Mouse (Mus musculus): ENCODE data around the gene Epha4. TPM values are rescaled to one million over a fixed set of nuclear protein-coding genes. Genes with fewer than 3 reads are reported as not detected.

The Epha4 gene
- polyA plus RNA-seq, 1 experiment from 2014 or later, result 6.9 TPM

GRCm38 (mm10) chr1:77412871-77413669 is 101.8 kb downstream of the Epha4 start:
- H3K36me3 ChIP-seq, result no peaks in the 10 kb centered on the region
- WGBS, result 50% methylated on average over 9 of the region's 9 CpGs
- ATAC-seq (replicated peaks; ENCODE audit: insufficient number of reproducible peaks, insufficient read depth, low FRiP score, low read depth), result no peak

GRCm38 (mm10) chr1:77412285-77412684 is 102.6 kb downstream of the Epha4 start:
- no peak overlapping the region for H3K27ac ChIP-seq
- no peak overlapping the region for H3K4me3 ChIP-seq
- WGBS, result 52% methylated on average over 13 of the region's 13 CpGs
- no peak overlapping the region for H3K9ac ChIP-seq
- H3K36me3 ChIP-seq, result no peaks in the 10 kb centered on the region
- peaks cover 6% of the 10 kb centered on the region; the same call in 1 of the 2 replicates for H3K4me1 ChIP-seq (replicated peaks)
- no peaks in the 10 kb centered on the region for H3K9me3 ChIP-seq (replicated peaks)
- ATAC-seq (replicated peaks; ENCODE audit: insufficient number of reproducible peaks, insufficient read depth, low FRiP score, low read depth), result 0 out of 2 replicates have a peak, but pooled peaks have one; percentile 43
- H3K4me2 ChIP-seq, result peak overlapping the region; percentile 23; the same call in 1 of the 2 replicates
- H3K27me3 ChIP-seq, result no peaks in the 10 kb centered on the region

More at GRCm38 (mm10) chr1:77412871-77413669, 101.8 kb downstream of the Epha4 start:
- no peaks in the 10 kb centered on the region for H3K9me3 ChIP-seq (replicated peaks)
- no peak overlapping the region for H3K4me2 ChIP-seq
- H3K4me1 ChIP-seq (replicated peaks), result peaks cover 6% of the 10 kb centered on the region; the same call in 1 of the 2 replicates
- no peak overlapping the region for H3K9ac ChIP-seq
- H3K27me3 ChIP-seq, result no peaks in the 10 kb centered on the region
- H3K4me3 ChIP-seq, result no peak overlapping the region
- no peak overlapping the region for H3K27ac ChIP-seq

- Histone ChIP-seq H3K27me3 (no peaks in the 10 kb centered on the region), H3K9me3 (replicated peaks) (no peaks in the 10 kb centered on the region), H3K27ac (no peak overlapping the region), H3K9ac (no peak overlapping the region), H3K4me2 (no peak overlapping the region), H3K4me1 (replicated peaks) (peaks cover 6% of the 10 kb centered on the region; the same call in 1 of the 2 replicates), H3K36me3 (no peaks in the 10 kb centered on the region), H3K4me3 (no peak overlapping the region)
- WGBS, result 95% methylated on average over 4 of the region's 4 CpGs
- no peak for ATAC-seq (replicated peaks; ENCODE audit: insufficient number of reproducible peaks, insufficient read depth, low FRiP score, low read depth)
Observed at GRCm38 (mm10) chr1:77411222-77411621, 103.7 kb downstream of the Epha4 start.

- Histone ChIP-seq H3K27ac (no peak overlapping the region), H3K4me2 (no peak overlapping the region), H3K9me3 (replicated peaks) (no peaks in the 10 kb centered on the region), H3K4me1 (replicated peaks) (peaks cover 6% of the 10 kb centered on the region; the same call in 1 of the 2 replicates), H3K4me3 (no peak overlapping the region), H3K36me3 (no peaks in the 10 kb centered on the region), H3K9ac (no peak overlapping the region), H3K27me3 (no peaks in the 10 kb centered on the region)
- WGBS, result 94% methylated on average over 2 of the region's 2 CpGs
- no peak for ATAC-seq (replicated peaks; ENCODE audit: insufficient number of reproducible peaks, insufficient read depth, low FRiP score, low read depth)
Observed at GRCm38 (mm10) chr1:77410716-77411115, 104.2 kb downstream of the Epha4 start.

- Histone ChIP-seq H3K4me2 (no peak overlapping the region), H3K36me3 (no peaks in the 10 kb centered on the region), H3K4me3 (no peak overlapping the region), H3K27ac (no peak overlapping the region), H3K9ac (no peak overlapping the region), H3K27me3 (no peaks in the 10 kb centered on the region), H3K4me1 (replicated peaks) (peaks cover 6% of the 10 kb centered on the region; the same call in 1 of the 2 replicates), H3K9me3 (replicated peaks) (no peaks in the 10 kb centered on the region)
- 89% methylated on average over 3 of the region's 3 CpGs for WGBS
- ATAC-seq (replicated peaks; ENCODE audit: insufficient number of reproducible peaks, insufficient read depth, low FRiP score, low read depth), result no peak
Observed at GRCm38 (mm10) chr1:77410153-77410552, 104.7 kb downstream of the Epha4 start.

GRCm38 (mm10) chr1:77409509-77409908 is 105.4 kb downstream of the Epha4 start:
- Histone ChIP-seq H3K4me1 (replicated peaks) (peaks cover 6% of the 10 kb centered on the region; the same call in 1 of the 2 replicates), H3K36me3 (no peaks in the 10 kb centered on the region), H3K27me3 (no peaks in the 10 kb centered on the region), H3K9me3 (replicated peaks) (no peaks in the 10 kb centered on the region), H3K4me3 (no peak overlapping the region), H3K4me2 (no peak overlapping the region), H3K27ac (no peak overlapping the region), H3K9ac (no peak overlapping the region)
- no peak for ATAC-seq (replicated peaks; ENCODE audit: insufficient number of reproducible peaks, insufficient read depth, low FRiP score, low read depth)
- 92% methylated on average over 8 of the region's 8 CpGs for WGBS

- H3K4me1 ChIP-seq (replicated peaks), result peaks cover 8% of the 10 kb centered on the region
- H3K4me2 ChIP-seq, result no peak overlapping the region
- no peak for ATAC-seq (replicated peaks; ENCODE audit: insufficient number of reproducible peaks, insufficient read depth, low FRiP score, low read depth)
- H3K4me3 ChIP-seq, result no peak overlapping the region
- H3K9me3 ChIP-seq (replicated peaks), result no peaks in the 10 kb centered on the region
- no peak overlapping the region for H3K27ac ChIP-seq
- H3K27me3 ChIP-seq, result no peaks in the 10 kb centered on the region
- no peak overlapping the region for H3K9ac ChIP-seq
- no peaks in the 10 kb centered on the region for H3K36me3 ChIP-seq
- WGBS, result 41% methylated on average over 9 of the region's 9 CpGs
Observed at GRCm38 (mm10) chr1:77407417-77407816, 107.5 kb downstream of the Epha4 start.

GRCm38 (mm10) chr1:77406631-77407030 is 108.3 kb downstream of the Epha4 start:
- Histone ChIP-seq H3K4me3 (no peak overlapping the region), H3K9ac (no peak overlapping the region), H3K4me2 (no peak overlapping the region), H3K27ac (no peak overlapping the region), H3K36me3 (no peaks in the 10 kb centered on the region), H3K4me1 (replicated peaks) (peaks cover 9% of the 10 kb centered on the region; the same call in 1 of the 2 replicates), H3K9me3 (replicated peaks) (no peaks in the 10 kb centered on the region), H3K27me3 (no peaks in the 10 kb centered on the region)
- ATAC-seq (replicated peaks; ENCODE audit: insufficient number of reproducible peaks, insufficient read depth, low FRiP score, low read depth), result no peak
- 75% methylated on average over 9 of the region's 9 CpGs for WGBS

GRCm38 (mm10) chr1:77404537-77404936 is 110.4 kb downstream of the Epha4 start:
- Histone ChIP-seq H3K27ac (no peak overlapping the region), H3K4me3 (no peak overlapping the region), H3K27me3 (no peaks in the 10 kb centered on the region), H3K4me1 (replicated peaks) (peaks cover 9% of the 10 kb centered on the region; the same call in 1 of the 2 replicates), H3K9me3 (replicated peaks) (no peaks in the 10 kb centered on the region), H3K4me2 (no peak overlapping the region), H3K9ac (no peak overlapping the region), H3K36me3 (no peaks in the 10 kb centered on the region)
- 48% methylated on average over 10 of the region's 10 CpGs for WGBS
- ATAC-seq (replicated peaks; ENCODE audit: insufficient number of reproducible peaks, insufficient read depth, low FRiP score, low read depth), result no peak

- Histone ChIP-seq H3K4me3 (no peak overlapping the region), H3K36me3 (no peaks in the 10 kb centered on the region), H3K4me2 (no peak overlapping the region), H3K9ac (no peak overlapping the region), H3K9me3 (replicated peaks) (no peaks in the 10 kb centered on the region), H3K27me3 (no peaks in the 10 kb centered on the region), H3K4me1 (replicated peaks) (peaks cover 9% of the 10 kb centered on the region; the same call in 1 of the 2 replicates), H3K27ac (no peak overlapping the region)
- 56% methylated on average over 4 of the region's 4 CpGs for WGBS
- no peak for ATAC-seq (replicated peaks; ENCODE audit: insufficient number of reproducible peaks, insufficient read depth, low FRiP score, low read depth)
Observed at GRCm38 (mm10) chr1:77402942-77403341, 111.9 kb downstream of the Epha4 start.

GRCm38 (mm10) chr1:77401465-77401864 is 113.4 kb downstream of the Epha4 start:
- ATAC-seq (replicated peaks; ENCODE audit: insufficient number of reproducible peaks, insufficient read depth, low FRiP score, low read depth), result no peak
- WGBS, result 79% methylated on average over 1 of the region's 1 CpGs
- H3K9ac ChIP-seq, result no peak overlapping the region
- no peak overlapping the region for H3K4me3 ChIP-seq
- H3K4me2 ChIP-seq, result no peak overlapping the region
- no peaks in the 10 kb centered on the region for H3K9me3 ChIP-seq (replicated peaks)
- H3K4me1 ChIP-seq (replicated peaks), result peaks cover 9% of the 10 kb centered on the region; the same call in 1 of the 2 replicates
- no peaks in the 10 kb centered on the region for H3K36me3 ChIP-seq
- no peak overlapping the region for H3K27ac ChIP-seq
- H3K27me3 ChIP-seq, result no peaks in the 10 kb centered on the region

GRCm38 (mm10) chr1:77391590-77391989 is 123.3 kb downstream of the Epha4 start:
- H3K36me3 ChIP-seq, result no peaks in the 10 kb centered on the region
- WGBS, result 87% methylated on average over 6 of the region's 6 CpGs
- H3K4me2 ChIP-seq, result no peak overlapping the region
- no peaks in the 10 kb centered on the region for H3K9me3 ChIP-seq (replicated peaks)
- H3K27me3 ChIP-seq, result no peaks in the 10 kb centered on the region
- H3K4me1 ChIP-seq (replicated peaks), result peaks cover 8% of the 10 kb centered on the region
- H3K9ac ChIP-seq, result no peak overlapping the region
- no peak for ATAC-seq (replicated peaks; ENCODE audit: insufficient number of reproducible peaks, insufficient read depth, low FRiP score, low read depth)
- H3K27ac ChIP-seq, result no peak overlapping the region
- H3K4me3 ChIP-seq, result no peak overlapping the region

Measured in heart, embryonic 15.5 days (tissue).